Comparison of ENCODE assay signal across 11 mouse cellular contexts in the genomic region with DNA sequence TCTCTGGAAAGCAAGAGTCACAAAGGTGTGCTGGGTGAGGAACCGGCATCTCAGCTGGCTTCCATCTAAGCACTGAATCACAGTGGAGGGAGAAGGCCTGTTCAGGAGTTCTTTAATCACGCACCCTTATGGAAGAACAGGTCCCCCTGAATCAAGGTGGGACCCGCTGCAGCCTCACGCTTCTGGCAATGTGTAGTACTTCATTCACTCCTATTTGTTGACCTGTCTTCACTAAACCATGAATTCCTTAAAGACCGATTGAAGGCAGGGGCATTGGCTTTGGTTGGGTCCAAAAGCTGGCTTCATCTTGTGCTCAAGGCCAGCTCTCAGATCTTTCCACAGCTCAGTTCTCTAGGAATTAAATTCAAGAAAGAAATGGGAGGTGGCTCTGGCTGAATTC.
A peak's percentile ranks its signal among the peaks of the same experiment; 100 is the strongest.
DNase-seq lines count a peak whose midpoint lies in the region; ATAC-seq and TF ChIP-seq lines count a peak whose summit lies in the region.
"Had no signal": no experiment of that assay in that cellular context is flagged by ENCODE, and none has a peak within 500 bp of the region (broad histone marks: within the 10 kb centered on the region; RNA-seq: fewer than 3 reads in every experiment).

No protein-coding gene starts in this region.

- H3K27me3 ChIP-seq in heart, embryonic 12.5 days (replicated peaks) = peaks cover 55% of the 10 kb centered on the region
- 0 out of 2 replicates have a peak, but pooled peaks cover 5% of the 10 kb centered on the region for H3K27me3 ChIP-seq in lung, embryonic 14.5 days (ENCODE audit: insufficient read depth, low read length)
- H3K27me3 ChIP-seq in hindbrain, embryonic 13.5 days = peaks cover 24% of the 10 kb centered on the region
- H3K27me3 ChIP-seq in midbrain, embryonic 14.5 days (ENCODE audit: control insufficient read depth, insufficient read depth, low read length) = no peaks in the 10 kb centered on the region

- H3K9ac ChIP-seq in heart, embryonic 12.5 days = peak overlapping the region; percentile 24; the same call in 1 of the 2 replicates
- no peak overlapping the region for H3K9ac ChIP-seq in lung, embryonic 14.5 days
- no peak overlapping the region for H3K9ac ChIP-seq in hindbrain, embryonic 13.5 days
- no peak overlapping the region for H3K9ac ChIP-seq in midbrain, embryonic 14.5 days (replicated peaks; ENCODE audit: low read length)

- H3K36me3 ChIP-seq in heart, embryonic 12.5 days = no peaks in the 10 kb centered on the region
- no peaks in the 10 kb centered on the region for H3K36me3 ChIP-seq in lung, embryonic 14.5 days (ENCODE audit: insufficient read depth)
- no peaks in the 10 kb centered on the region for H3K36me3 ChIP-seq in hindbrain, embryonic 13.5 days
- no peaks in the 10 kb centered on the region for H3K36me3 ChIP-seq in midbrain, embryonic 14.5 days (ENCODE audit: control insufficient read depth, insufficient read depth, low read length)

- H3K4me1 ChIP-seq in heart, embryonic 12.5 days (replicated peaks) = peaks cover 13% of the 10 kb centered on the region
- H3K4me1 ChIP-seq in lung, embryonic 14.5 days (ENCODE audit: insufficient read depth) = no peaks in the 10 kb centered on the region
- peaks cover 18% of the 10 kb centered on the region for H3K4me1 ChIP-seq in hindbrain, embryonic 13.5 days (replicated peaks)
- H3K4me1 ChIP-seq in midbrain, embryonic 14.5 days (ENCODE audit: control insufficient read depth, insufficient read depth, low read length) = no peaks in the 10 kb centered on the region; the same call in 1 of the 2 replicates

- intact Hi-C loops in heart, postnatal 36 days (cut with DNase I) = loop anchor here (10.0 kb wide), 2 partner anchors 171 to 711 kb away; no protein-coding TSS in a partner anchor

- ATAC-seq in heart, embryonic 12.5 days (ENCODE audit: insufficient number of reproducible peaks, low FRiP score) = no peak
- ATAC-seq in lung, embryonic 14.5 days (ENCODE audit: insufficient read depth) = no peak
- no peak for ATAC-seq in hindbrain, embryonic 13.5 days (ENCODE audit: low FRiP score)
- no peak for ATAC-seq in midbrain, embryonic 14.5 days (ENCODE audit: low FRiP score, low TSS enrichment)
- ATAC-seq in CD4-positive, CD25-positive, alpha-beta regulatory T cell, adult 4 months = no peak

- H3K27ac ChIP-seq in heart, embryonic 12.5 days (ENCODE audit: poor library complexity, severe bottlenecking) = no peak overlapping the region
- H3K27ac ChIP-seq in lung, embryonic 14.5 days (ENCODE audit: low read depth) = no peak overlapping the region
- H3K27ac ChIP-seq in hindbrain, embryonic 13.5 days = no peak overlapping the region
- no peak overlapping the region for H3K27ac ChIP-seq in midbrain, embryonic 14.5 days (replicated peaks; ENCODE audit: low read depth, low read length)

- 29% methylated on average over 5 of the region's 5 CpGs for WGBS in heart, embryonic 12.5 days
- WGBS in lung, embryonic 14.5 days = 40% methylated on average over 5 of the region's 5 CpGs
- 51% methylated on average over 5 of the region's 5 CpGs for WGBS in hindbrain, embryonic 13.5 days
- WGBS in midbrain, embryonic 14.5 days = 53% methylated on average over 5 of the region's 5 CpGs

- peak overlapping the region; percentile 27 for H3K4me3 ChIP-seq in heart, embryonic 12.5 days
- H3K4me3 ChIP-seq in lung, embryonic 14.5 days (ENCODE audit: low read depth, low read length) = no peak overlapping the region
- H3K4me3 ChIP-seq in hindbrain, embryonic 13.5 days = no peak overlapping the region
- H3K4me3 ChIP-seq in midbrain, embryonic 14.5 days (replicated peaks; ENCODE audit: low read depth, low read length) = no peak overlapping the region

- H3K9me3 ChIP-seq in heart, embryonic 12.5 days (replicated peaks) = no peaks in the 10 kb centered on the region
- H3K9me3 ChIP-seq in lung, embryonic 14.5 days (ENCODE audit: low read depth, low read length) = no peaks in the 10 kb centered on the region
- H3K9me3 ChIP-seq in hindbrain, embryonic 13.5 days = no peaks in the 10 kb centered on the region
- H3K9me3 ChIP-seq in midbrain, embryonic 14.5 days (ENCODE audit: control insufficient read depth, low read length) = no peaks in the 10 kb centered on the region

- DNase-seq in heart, postnatal 36 days = no peak
- no peak for DNase-seq in lung, embryonic 14.5 days
- DNase-seq in lung, postnatal 25 days (ENCODE audit: low spot score) = no peak
- DNase-seq in midbrain, embryonic 14.5 days = no peak
- no peak for DNase-seq in thymus, postnatal 14 days
- DNase-seq: B cell, adult 2 months; kidney, postnatal 25 days had no signal

- no peak for TF ChIP-seq CTCF in lung, embryonic 14.5 days (IDR thresholded peaks at IDR 0.05; ENCODE audit: low read depth)

- H3K4me2 ChIP-seq in heart, embryonic 12.5 days = peak overlapping the region; percentile 62
- peak overlapping the region; percentile 5; the same call in 1 of the 2 replicates for H3K4me2 ChIP-seq in lung, embryonic 14.5 days
- H3K4me2 ChIP-seq in hindbrain, embryonic 13.5 days = peak overlapping the region; percentile 30
- 0 out of 2 replicates have a peak overlapping the region, but pooled peaks have one; percentile 25 for H3K4me2 ChIP-seq in midbrain, embryonic 14.5 days (ENCODE audit: low read length)
- H3K4me2 ChIP-seq: liver, embryonic 11.5 days had no signal

Comparison
In these comparisons a context has a peak if more than half of its experiments do, and no peak if none do; other contexts are left out.
1. H3K4me2 ChIP-seq: peak in every context shown above with its lines; median percentile 62 in heart, embryonic 12.5 days; 30 in hindbrain, embryonic 13.5 days; 25 in midbrain, embryonic 14.5 days; 5 in lung, embryonic 14.5 days.